Mouse (Mus musculus) stomach, postnatal 0 days (tissue): ENCODE measurements at regions not wholly inside any gene's neighbourhood (a gene's known extent, or its start where the extent isn't known, plus 50 kb on each side); places are given as distances from the start of the nearest gene placed in this dataset.

ENCODE experiments used
- ATAC-seq: fragments of 200-750 bp; cut with Nextera tagmentation; 2 replicates; pipeline ENCODE4 v1.8.0; 2017; ENCODE audit not compliant: low FRiP score, low TSS enrichment
- DNase-seq: peaks from one replicate; pipeline ENCODE4 v3.0.0-alpha.2; 2016; ENCODE audit warnings: low spot score
- H3K27ac ChIP-seq: fragments of 300-500 bp; sonication (generic); replicated peaks from 2 replicates; pipeline ENCODE4 v1.5.1; 2014; ENCODE audit warnings: mild to moderate bottlenecking, control low read depth
- H3K27me3 ChIP-seq: fragments of 300-500 bp; sonication (generic); 2 replicates; pipeline ENCODE4 v1.6.1; 2014; ENCODE audit warnings: low read length; ENCODE audit not compliant: control insufficient read depth, insufficient read depth
- H3K36me3 ChIP-seq: fragments of 300-500 bp; sonication (generic); 2 replicates; pipeline ENCODE4 v1.6.1; 2014; ENCODE audit warnings: low read length, mixed read lengths; ENCODE audit not compliant: control insufficient read depth, insufficient read depth
- H3K4me1 ChIP-seq: fragments of 300-500 bp; sonication (generic); replicated peaks from 2 replicates; pipeline ENCODE4 v1.6.1; 2014; ENCODE audit warnings: antibody characterized with exemption; ENCODE audit not compliant: control insufficient read depth, insufficient read depth
- H3K4me2 ChIP-seq: fragments of 300-500 bp; sonication (generic); replicated peaks from 2 replicates; pipeline ENCODE4 v1.6.1; 2014; ENCODE audit warnings: low read depth, mild to moderate bottlenecking, control low read depth, moderate library complexity
- H3K4me3 ChIP-seq: fragments of 300-500 bp; sonication (generic); 2 replicates; pipeline ENCODE4 v1.5.1; 2014; ENCODE audit warnings: low read depth, low read length, control low read depth
- H3K9ac ChIP-seq: fragments of 300-500 bp; sonication (generic); 2 replicates; pipeline ENCODE4 v1.6.1; 2014; ENCODE audit warnings: mild to moderate bottlenecking, low read length, control low read depth, mixed read lengths
- H3K9me3 ChIP-seq: fragments of 300-500 bp; sonication (generic); 2 replicates; pipeline ENCODE4 v1.6.1; 2016; ENCODE audit warnings: low read length; ENCODE audit not compliant: control insufficient read depth
- CTCF ChIP-seq: IDR thresholded peaks from 2 replicates; pipeline ENCODE4 v1.5.1; 2016; ENCODE audit warnings: antibody characterized with exemption, low read depth, mild to moderate bottlenecking, moderate library complexity
- EP300 ChIP-seq: optimal IDR thresholded peaks from 2 replicates; pipeline ENCODE3; 2016; ENCODE audit warnings: antibody characterized with exemption
- WGBS: fragments of 180-500 bp; shearing (Covaris S2); extraction: QIAGEN DNeasy Blood & Tissue Kit; methylation state at CpG from one replicate; pipeline ENCODE4 v1.1.7; 2014; 5-methylcytosine and 5-hydroxymethylcytosine counted together

DNA sequence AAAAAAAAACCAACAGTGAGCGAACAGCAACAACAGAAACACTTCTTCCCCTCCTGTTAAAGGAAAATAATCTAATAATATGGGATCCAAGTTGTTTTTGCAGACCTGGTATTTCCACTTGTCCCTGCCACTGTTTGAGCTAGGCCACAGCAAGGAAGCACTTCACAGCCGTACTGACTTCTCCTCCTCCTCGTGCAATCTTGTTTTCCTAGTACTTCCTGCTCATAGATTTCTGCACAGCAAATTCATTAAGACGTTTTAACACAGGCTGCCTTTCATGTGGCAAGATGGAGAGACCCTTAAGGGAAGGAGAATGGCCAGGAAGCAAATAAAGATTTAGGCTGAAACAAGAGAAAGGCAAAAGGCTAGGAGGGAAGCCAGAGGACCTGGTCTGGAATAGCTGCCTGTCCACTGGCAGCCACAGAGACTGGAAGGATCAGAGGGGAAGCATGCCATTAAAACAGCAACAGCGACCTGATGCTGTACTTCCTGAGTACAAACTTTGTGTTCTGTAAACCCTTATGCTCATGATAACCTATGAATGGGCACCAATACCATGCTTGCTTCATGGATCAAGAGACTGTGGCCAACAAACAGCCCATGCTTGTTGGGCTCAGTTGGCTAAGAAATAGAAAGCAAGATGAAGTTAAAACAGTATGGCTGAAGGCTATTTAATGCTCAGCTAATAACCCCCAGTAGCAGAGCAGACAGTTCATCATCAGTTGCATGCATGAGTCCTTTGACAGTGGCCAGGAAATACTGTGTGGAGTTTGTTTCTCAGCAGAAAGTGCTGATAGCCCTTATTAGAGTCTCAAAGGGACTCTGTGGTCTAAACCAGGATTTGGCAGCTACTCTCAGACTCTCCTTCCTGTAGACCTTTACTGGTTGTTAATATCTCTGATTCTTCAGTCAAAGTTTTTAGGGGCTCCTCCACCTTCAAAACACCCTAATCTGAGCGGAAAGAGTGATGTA, 182.3 kb upstream of the Cited2 start:
- H3K27ac ChIP-seq, result no peak overlapping the region
- H3K4me1 ChIP-seq, result no peaks in the 10 kb centered on the region
- H3K4me3 ChIP-seq, result no peak overlapping the region
- WGBS, result 69% methylated on average over 6 of the region's 6 CpGs
- H3K36me3 ChIP-seq, result no peaks in the 10 kb centered on the region
- no peak overlapping the region for H3K4me2 ChIP-seq
- DNase-seq (no peak), ATAC-seq (no peak)
- TF ChIP-seq EP300 (no peak), CTCF (no peak)
- no peaks in the 10 kb centered on the region for H3K27me3 ChIP-seq
- no peak overlapping the region for H3K9ac ChIP-seq
- no peaks in the 10 kb centered on the region for H3K9me3 ChIP-seq

GRCm38 (mm10) chr10:17542104-17542846, 180.7 kb upstream of the Cited2 start:
- Histone ChIP-seq H3K4me3 (no peak overlapping the region), H3K4me1 (no peaks in the 10 kb centered on the region), H3K27me3 (no peaks in the 10 kb centered on the region), H3K27ac (no peak overlapping the region), H3K9me3 (no peaks in the 10 kb centered on the region), H3K36me3 (no peaks in the 10 kb centered on the region), H3K4me2 (no peak overlapping the region), H3K9ac (no peak overlapping the region)
- no peak for DNase-seq
- TF ChIP-seq EP300 (no peak), CTCF (no peak)
- WGBS, result 72% methylated on average over 8 of the region's 8 CpGs
- no peak for ATAC-seq

DNA sequence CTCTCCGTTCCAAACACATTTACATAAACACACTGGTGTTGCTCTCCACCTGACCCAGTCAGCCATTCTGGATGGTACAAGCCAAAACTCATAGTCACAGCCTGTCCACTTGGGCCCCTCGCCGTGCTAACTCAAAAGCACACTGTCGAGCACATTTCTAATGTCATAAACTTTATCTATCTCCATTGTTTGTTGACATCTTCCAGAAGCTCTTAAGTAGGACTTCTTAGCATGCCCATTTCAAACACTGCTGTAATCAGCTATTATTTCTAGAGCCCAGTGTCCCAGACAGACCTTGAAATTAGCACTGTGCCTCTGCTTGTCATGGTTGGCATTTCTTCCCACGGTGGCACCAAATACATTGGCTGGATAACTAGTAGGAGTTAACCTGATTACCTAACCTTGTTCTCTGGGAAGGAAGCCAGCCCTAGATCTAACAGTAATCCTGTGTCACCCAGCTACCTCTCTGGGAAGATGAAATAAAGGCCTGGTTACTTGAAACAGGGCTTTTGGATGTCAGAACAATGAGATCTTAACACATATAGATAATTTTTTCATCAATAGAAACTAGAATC, 180.1 kb upstream of the Cited2 start:
- no peak overlapping the region for H3K27ac ChIP-seq
- ATAC-seq (no peak), DNase-seq (no peak)
- H3K4me1 ChIP-seq, result no peaks in the 10 kb centered on the region
- H3K27me3 ChIP-seq, result no peaks in the 10 kb centered on the region
- no peak overlapping the region for H3K9ac ChIP-seq
- H3K4me3 ChIP-seq, result no peak overlapping the region
- 53% methylated on average over 5 of the region's 5 CpGs for WGBS
- no peaks in the 10 kb centered on the region for H3K36me3 ChIP-seq
- H3K4me2 ChIP-seq, result no peak overlapping the region
- no peaks in the 10 kb centered on the region for H3K9me3 ChIP-seq
- no peak for TF ChIP-seq CTCF

DNA sequence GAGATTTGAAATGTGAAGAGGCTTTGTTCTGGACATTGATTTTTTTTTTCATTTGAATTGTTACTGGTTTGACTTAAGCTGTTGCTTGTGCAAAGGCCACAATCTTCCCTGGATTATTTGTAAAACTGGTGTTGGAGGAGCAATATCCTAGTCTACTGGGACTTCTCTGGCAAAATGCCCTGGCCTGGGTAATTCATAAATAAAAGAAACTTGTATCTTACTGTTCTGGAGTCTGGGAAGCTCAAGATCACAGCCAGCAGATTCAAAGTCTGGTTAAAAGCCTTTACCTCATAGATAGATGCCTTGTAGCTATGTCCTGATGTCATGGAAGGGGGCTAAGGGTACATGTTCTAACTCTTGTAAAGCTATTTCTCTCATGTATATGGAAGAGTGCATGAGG, 177.7 kb upstream of the Cited2 start:
- Histone ChIP-seq H3K4me1 (no peaks in the 10 kb centered on the region), H3K36me3 (no peaks in the 10 kb centered on the region), H3K9me3 (no peaks in the 10 kb centered on the region), H3K4me3 (no peak overlapping the region), H3K4me2 (no peak overlapping the region), H3K9ac (no peak overlapping the region), H3K27ac (no peak overlapping the region), H3K27me3 (no peaks in the 10 kb centered on the region)
- TF ChIP-seq EP300 (no peak), CTCF (no peak)
- DNase-seq (no peak), ATAC-seq (no peak)

DNA sequence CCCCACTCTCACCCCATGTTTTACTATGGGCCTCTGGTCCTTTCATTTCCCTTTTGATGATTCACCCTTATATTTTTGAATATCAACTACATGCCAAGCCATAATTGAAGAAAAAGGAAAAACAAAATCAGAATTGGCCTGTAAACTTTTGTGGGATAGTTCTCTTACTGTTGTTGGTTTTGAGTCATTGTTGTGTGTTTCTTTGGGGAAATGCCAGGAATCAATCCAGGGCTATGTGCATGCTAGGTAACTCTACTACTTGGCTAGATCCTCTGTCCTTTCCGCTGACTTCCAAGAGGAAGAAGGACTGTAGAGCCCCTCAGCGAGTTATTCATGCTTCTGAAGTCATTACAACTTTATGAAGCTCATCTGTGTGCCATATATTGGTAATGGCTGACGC, 175.0 kb upstream of the Cited2 start:
- no peak for ATAC-seq
- no peaks in the 10 kb centered on the region for H3K36me3 ChIP-seq
- no peak for TF ChIP-seq CTCF
- no peaks in the 10 kb centered on the region for H3K27me3 ChIP-seq
- no peaks in the 10 kb centered on the region for H3K9me3 ChIP-seq
- DNase-seq, result no peak
- H3K27ac ChIP-seq, result no peak overlapping the region
- WGBS, result 93% methylated on average over 3 of the region's 3 CpGs
- no peak overlapping the region for H3K4me2 ChIP-seq
- H3K4me1 ChIP-seq, result no peaks in the 10 kb centered on the region
- no peak overlapping the region for H3K4me3 ChIP-seq
- no peak overlapping the region for H3K9ac ChIP-seq
